Mouse (Mus musculus): ENCODE measurements at regions not wholly inside any gene's neighbourhood (a gene's known extent, or its start where the extent isn't known, plus 50 kb on each side); places are given as distances from the start of the nearest gene placed in this dataset.
A peak's percentile ranks its signal among the peaks of the same experiment; 100 is the strongest.

GRCm38 (mm10) chr15:31693109-31693508 lies 91.5 kb downstream of the Fam173b start (continued):
- TF ChIP-seq CTCF (IDR thresholded peaks at IDR 0.05 in 2 of 3, conservative IDR thresholded peaks at IDR 0.05 in 1 of 3; ENCODE audit: control insufficient read depth in 1 of 3, insufficient read depth in 1 of 3, low read depth in 2 of 3, low read length in 3 of 3, poor library complexity in 1 of 3, severe bottlenecking in 1 of 3): no peak
- TF ChIP-seq ZNF384 (IDR thresholded peaks at IDR 0.05; ENCODE audit: low read depth, low read length): no peak

GRCm38 (mm10) chr15:31694877-31695671 lies 93.4 kb downstream of the Fam173b start:
- TF ChIP-seq MAX (IDR thresholded peaks at IDR 0.05; ENCODE audit: low read length): no peak
- no peaks in the 10 kb centered on the region for H3K79me2 ChIP-seq (ENCODE audit: control insufficient read depth, insufficient read depth, low read length, poor library complexity)

GRCm38 (mm10) chr15:31703400-31703799 lies 101.7 kb downstream of the Fam173b start:
- Histone ChIP-seq H3K27me3 (ENCODE audit: control insufficient read depth in 1 of 2, insufficient read depth in 2 of 2, low read length in 2 of 2) (no peaks in the 10 kb centered on the region), H3K9ac (ENCODE audit: control insufficient read depth, low read depth, low read length, poor library complexity, severe bottlenecking) (no peak overlapping the region), H3K36me3 (ENCODE audit: control insufficient read depth in 1 of 2, insufficient read depth in 2 of 2, low read length in 2 of 2) (0 out of 4 replicates have a peak, but pooled peaks cover 0 to 3% of the 10 kb centered on the region in 2 experiments), H3K27ac (ENCODE audit: control insufficient read depth, low read depth, low read length) (no peak overlapping the region), H3K4me3 (ENCODE audit: control insufficient read depth in 1 of 2, insufficient read depth in 1 of 2, low read depth in 2 of 2, low read length in 2 of 2) (no peak overlapping the region), H3K9me3 (replicated peaks; ENCODE audit: insufficient read depth, low read length) (no peaks in the 10 kb centered on the region), H3K4me1 (ENCODE audit: control insufficient read depth in 1 of 2, insufficient read depth in 2 of 2, low read length in 2 of 2) (no peaks in the 10 kb centered on the region), H3K79me2 (ENCODE audit: control insufficient read depth, insufficient read depth, low read length, poor library complexity) (no peaks in the 10 kb centered on the region)
- DNase-seq (ENCODE audit: low read depth, low spot score): peak; percentile 46
- TF ChIP-seq CHD1 (IDR thresholded peaks at IDR 0.05; ENCODE audit: low read depth, low read length) (no peak), HCFC1 (IDR thresholded peaks at IDR 0.05; ENCODE audit: low read depth, low read length) (no peak), ZKSCAN1 (IDR thresholded peaks at IDR 0.05; ENCODE audit: low read depth, low read length) (no peak), POLR2AphosphoS5 (IDR thresholded peaks at IDR 0.05; ENCODE audit: borderline replicate concordance, low read depth, low read length) (no peak), GATA1 (IDR thresholded peaks at IDR 0.05; ENCODE audit: low read depth, low read length) (peak; percentile 29; the same call in 1 of the 2 replicates), TCF12 (IDR thresholded peaks at IDR 0.05; ENCODE audit: low read depth, low read length) (peak; percentile 79), CTCF (IDR thresholded peaks at IDR 0.05 in 2 of 3, conservative IDR thresholded peaks at IDR 0.05 in 1 of 3; ENCODE audit: control insufficient read depth in 1 of 3, insufficient read depth in 1 of 3, low read depth in 2 of 3, low read length in 3 of 3, poor library complexity in 1 of 3, severe bottlenecking in 1 of 3) (no peak), MAFK (IDR thresholded peaks at IDR 0.05; ENCODE audit: borderline replicate concordance, low read depth, low read length) (no peak), CHD2 (IDR thresholded peaks at IDR 0.05; ENCODE audit: low read length) (no peak), ETS1 (IDR thresholded peaks at IDR 0.05; ENCODE audit: low read depth, low read length) (peak; percentile 25; the same call in 1 of the 2 replicates), JUND (IDR thresholded peaks at IDR 0.05; ENCODE audit: low read depth, low read length) (no peak), EP300 (IDR thresholded peaks at IDR 0.05; ENCODE audit: low read depth in 1 of 2, low read length in 2 of 2) (peak; percentile 52 to 76)

More at GRCm38 (mm10) chr15:31694877-31695671, 93.4 kb downstream of the Fam173b start:
- no peaks in the 10 kb centered on the region for H3K27me3 ChIP-seq (ENCODE audit: control insufficient read depth in 1 of 2, insufficient read depth in 2 of 2, low read length in 2 of 2)
- no peaks in the 10 kb centered on the region for H3K9me3 ChIP-seq (replicated peaks; ENCODE audit: insufficient read depth, low read length)
- peaks cover 15 to 21% of the 10 kb centered on the region in 2 experiments for H3K4me1 ChIP-seq (ENCODE audit: control insufficient read depth in 1 of 2, insufficient read depth in 2 of 2, low read length in 2 of 2)
- no peak overlapping the region for H3K4me3 ChIP-seq (ENCODE audit: control insufficient read depth in 1 of 2, insufficient read depth in 1 of 2, low read depth in 2 of 2, low read length in 2 of 2)
- peaks cover 0 to 16% of the 10 kb centered on the region in 2 experiments; a peak in 2 of 4 replicates for H3K36me3 ChIP-seq (ENCODE audit: control insufficient read depth in 1 of 2, insufficient read depth in 2 of 2, low read length in 2 of 2)
- no peak for DNase-seq (ENCODE audit: low read depth, low spot score)
- H3K9ac ChIP-seq (ENCODE audit: control insufficient read depth, low read depth, low read length, poor library complexity, severe bottlenecking): no peak overlapping the region
- no peak overlapping the region for H3K27ac ChIP-seq (ENCODE audit: control insufficient read depth, low read depth, low read length)
